Mouse (Mus musculus): ENCODE measurements around the gene Olfr206.
"Not testable (repeated sequence)": the region's sequence is repeated elsewhere in the genome, so short reads cannot be mapped to it uniquely, and the experiment has no call there.

Gene Olfr206

GRCm38 (mm10) chr16:59349146-59349545 is at the start of gene Olfr206:
Gene Olfr206 (minus strand): TSS chr16:59349246.
- no peak for DNase-seq

- DNase-seq = peak; percentile 40 to 46
These were observed 44.3 kb upstream of the Olfr206 start for GRCm38 (mm10) chr16:59393300-59393699.

- DNase-seq = no peak
These were observed 14.8 kb upstream of the Olfr206 start, which contains the start of gene Olfr209 for GRCm38 (mm10) chr16:59363893-59364292. Gene Olfr209 (minus strand): TSS chr16:59363993.

- DNase-seq = no peak
These were observed 18.0 kb downstream of the Olfr206 start, which contains the start of gene Olfr205 for GRCm38 (mm10) chr16:59331038-59331437. Gene Olfr205 (minus strand): TSS chr16:59331138.

GRCm38 (mm10) chr16:59323262-59323661 is 25.8 kb downstream of the Olfr206 start:
- DNase-seq = not testable (repeated sequence)

- no peak for DNase-seq
These were observed 30.9 kb downstream of the Olfr206 start, which contains the start of gene Olfr204 for GRCm38 (mm10) chr16:59318148-59318547. Gene Olfr204 (minus strand): TSS chr16:59318248.

GRCm38 (mm10) chr16:59298581-59298980 is 50.5 kb downstream of the Olfr206 start, which contains the start of gene Olfr203:
Gene Olfr203 (plus strand): TSS chr16:59298881.
- DNase-seq = no peak
